Mouse (Mus musculus): ENCODE measurements around the gene Aff4. TPM values are rescaled to one million over a fixed set of nuclear protein-coding genes. Genes with fewer than 3 reads are reported as not detected.
A peak's percentile ranks its signal among the peaks of the same experiment; 100 is the strongest.

Gene Aff4
- 16.4 and 18.9 TPM in 2 replicates for polyA plus RNA-seq (2012; rRNA removed)

- Histone ChIP-seq H3K4me1 (replicated peaks; ENCODE audit: control insufficient read depth, insufficient read depth, low read length) (peaks cover 7% of the 10 kb centered on the region), H3K4me3 (ENCODE audit: control insufficient read depth, insufficient read depth, low read length) (peak within 1 kb of the TSS; percentile 96), H3K36me3 (ENCODE audit: control insufficient read depth, insufficient read depth, low read length) (0 out of 2 replicates have a peak, but pooled peaks cover 4% of the 10 kb centered on the region), H3K27me3 (ENCODE audit: control insufficient read depth, insufficient read depth, low read length) (no peaks in the 10 kb centered on the region), H3K27ac (ENCODE audit: control insufficient read depth, insufficient read depth, low read length) (peak within 1 kb of the TSS; percentile 74)
- TF ChIP-seq CTCF (IDR thresholded peaks at IDR 0.05; ENCODE audit: borderline replicate concordance, control insufficient read depth, extremely low read depth, insufficient read depth, low read length, poor library complexity) (peak; percentile 45), POLR2A (IDR thresholded peaks at IDR 0.05; ENCODE audit: control insufficient read depth, extremely low read depth, insufficient read depth, low read length, poor library complexity) (peak; percentile 91)
- WGBS = under 1% methylated on average over 126 of the region's 127 CpGs
- DNase-seq = peak; percentile 84
Observed at GRCm38 (mm10) chr11:53350291-53351223, at the start of gene Aff4. Gene Aff4, plus strand, starts transcription at chr11:53350833.

GRCm38 (mm10) chr11:53301167-53301515 lies 49.5 kb upstream of the Aff4 start:
- Histone ChIP-seq H3K4me1 (replicated peaks; ENCODE audit: control insufficient read depth, insufficient read depth, low read length) (peaks cover 16% of the 10 kb centered on the region), H3K27me3 (ENCODE audit: control insufficient read depth, insufficient read depth, low read length) (no peaks in the 10 kb centered on the region), H3K4me3 (ENCODE audit: control insufficient read depth, insufficient read depth, low read length) (peak overlapping the region; percentile 21), H3K36me3 (ENCODE audit: control insufficient read depth, insufficient read depth, low read length) (no peaks in the 10 kb centered on the region), H3K27ac (ENCODE audit: control insufficient read depth, insufficient read depth, low read length) (peak overlapping the region; percentile 96)
- no peak for DNase-seq
- TF ChIP-seq CTCF (IDR thresholded peaks at IDR 0.05; ENCODE audit: borderline replicate concordance, control insufficient read depth, extremely low read depth, insufficient read depth, low read length, poor library complexity) = no peak
- WGBS = 49% methylated on average over 9 of the region's 9 CpGs

- Histone ChIP-seq H3K4me1 (replicated peaks; ENCODE audit: control insufficient read depth, insufficient read depth, low read length) (peaks cover 14% of the 10 kb centered on the region), H3K4me3 (ENCODE audit: control insufficient read depth, insufficient read depth, low read length) (no peak overlapping the region), H3K27me3 (ENCODE audit: control insufficient read depth, insufficient read depth, low read length) (no peaks in the 10 kb centered on the region), H3K27ac (ENCODE audit: control insufficient read depth, insufficient read depth, low read length) (no peak overlapping the region), H3K36me3 (ENCODE audit: control insufficient read depth, insufficient read depth, low read length) (no peaks in the 10 kb centered on the region)
- 97% methylated on average over 14 of the region's 14 CpGs for WGBS
- TF ChIP-seq CTCF (IDR thresholded peaks at IDR 0.05; ENCODE audit: borderline replicate concordance, control insufficient read depth, extremely low read depth, insufficient read depth, low read length, poor library complexity) (no peak), POLR2A (IDR thresholded peaks at IDR 0.05; ENCODE audit: control insufficient read depth, extremely low read depth, insufficient read depth, low read length, poor library complexity) (no peak)
- no peak for DNase-seq
Observed at GRCm38 (mm10) chr11:53304044-53304840, 46.4 kb upstream of the Aff4 start.

- Histone ChIP-seq H3K4me1 (replicated peaks; ENCODE audit: control insufficient read depth, insufficient read depth, low read length) (peaks cover 6% of the 10 kb centered on the region), H3K27me3 (ENCODE audit: control insufficient read depth, insufficient read depth, low read length) (no peaks in the 10 kb centered on the region), H3K4me3 (ENCODE audit: control insufficient read depth, insufficient read depth, low read length) (no peak overlapping the region), H3K36me3 (ENCODE audit: control insufficient read depth, insufficient read depth, low read length) (no peaks in the 10 kb centered on the region), H3K27ac (ENCODE audit: control insufficient read depth, insufficient read depth, low read length) (no peak overlapping the region)
- DNase-seq = no peak
- TF ChIP-seq CTCF (IDR thresholded peaks at IDR 0.05; ENCODE audit: borderline replicate concordance, control insufficient read depth, extremely low read depth, insufficient read depth, low read length, poor library complexity) (no peak), POLR2A (IDR thresholded peaks at IDR 0.05; ENCODE audit: control insufficient read depth, extremely low read depth, insufficient read depth, low read length, poor library complexity) (no peak)
- 84% methylated on average over 2 of the region's 2 CpGs for WGBS
Observed at GRCm38 (mm10) chr11:53306965-53307364, 43.7 kb upstream of the Aff4 start.

GRCm38 (mm10) chr11:53307558-53308065 lies 43.0 kb upstream of the Aff4 start:
- H3K36me3 ChIP-seq (ENCODE audit: control insufficient read depth, insufficient read depth, low read length) = no peaks in the 10 kb centered on the region
- no peak overlapping the region for H3K27ac ChIP-seq (ENCODE audit: control insufficient read depth, insufficient read depth, low read length)
- DNase-seq = no peak
- H3K27me3 ChIP-seq (ENCODE audit: control insufficient read depth, insufficient read depth, low read length) = no peaks in the 10 kb centered on the region
- WGBS = 67% methylated on average over 10 of the region's 10 CpGs
- no peak for TF ChIP-seq CTCF (IDR thresholded peaks at IDR 0.05; ENCODE audit: borderline replicate concordance, control insufficient read depth, extremely low read depth, insufficient read depth, low read length, poor library complexity)
- no peak for TF ChIP-seq POLR2A (IDR thresholded peaks at IDR 0.05; ENCODE audit: control insufficient read depth, extremely low read depth, insufficient read depth, low read length, poor library complexity)
- no peak overlapping the region for H3K4me3 ChIP-seq (ENCODE audit: control insufficient read depth, insufficient read depth, low read length)
- peaks cover 6% of the 10 kb centered on the region for H3K4me1 ChIP-seq (replicated peaks; ENCODE audit: control insufficient read depth, insufficient read depth, low read length)

GRCm38 (mm10) chr11:53308251-53308864 lies 42.3 kb upstream of the Aff4 start:
- TF ChIP-seq CTCF (IDR thresholded peaks at IDR 0.05; ENCODE audit: borderline replicate concordance, control insufficient read depth, extremely low read depth, insufficient read depth, low read length, poor library complexity) = no peak
- no peak for TF ChIP-seq POLR2A (IDR thresholded peaks at IDR 0.05; ENCODE audit: control insufficient read depth, extremely low read depth, insufficient read depth, low read length, poor library complexity)
- H3K4me3 ChIP-seq (ENCODE audit: control insufficient read depth, insufficient read depth, low read length) = no peak overlapping the region
- DNase-seq = no peak

More at GRCm38 (mm10) chr11:53308251-53308864, 42.3 kb upstream of the Aff4 start:
- H3K27ac ChIP-seq (ENCODE audit: control insufficient read depth, insufficient read depth, low read length) = no peak overlapping the region
- H3K36me3 ChIP-seq (ENCODE audit: control insufficient read depth, insufficient read depth, low read length) = no peaks in the 10 kb centered on the region
- H3K27me3 ChIP-seq (ENCODE audit: control insufficient read depth, insufficient read depth, low read length) = no peaks in the 10 kb centered on the region
- H3K4me1 ChIP-seq (replicated peaks; ENCODE audit: control insufficient read depth, insufficient read depth, low read length) = peaks cover 6% of the 10 kb centered on the region

All from thymus, adult 2 months (tissue).